Mouse (Mus musculus) thymus, postnatal 10 days (tissue): Measurements from ENCODE around the gene Yjefn3.
"Not testable (repeated sequence)": the region's sequence is repeated elsewhere in the genome, so short reads cannot be mapped to it uniquely, and the experiment has no call there.

Source experiments
- DNase-seq, 2 experiments: peaks; one replicate each; pipeline ENCODE4 v3.0.0; 2021; ENCODE audit warnings: low spot score in 2 of 2

Gene Yjefn3

DNA sequence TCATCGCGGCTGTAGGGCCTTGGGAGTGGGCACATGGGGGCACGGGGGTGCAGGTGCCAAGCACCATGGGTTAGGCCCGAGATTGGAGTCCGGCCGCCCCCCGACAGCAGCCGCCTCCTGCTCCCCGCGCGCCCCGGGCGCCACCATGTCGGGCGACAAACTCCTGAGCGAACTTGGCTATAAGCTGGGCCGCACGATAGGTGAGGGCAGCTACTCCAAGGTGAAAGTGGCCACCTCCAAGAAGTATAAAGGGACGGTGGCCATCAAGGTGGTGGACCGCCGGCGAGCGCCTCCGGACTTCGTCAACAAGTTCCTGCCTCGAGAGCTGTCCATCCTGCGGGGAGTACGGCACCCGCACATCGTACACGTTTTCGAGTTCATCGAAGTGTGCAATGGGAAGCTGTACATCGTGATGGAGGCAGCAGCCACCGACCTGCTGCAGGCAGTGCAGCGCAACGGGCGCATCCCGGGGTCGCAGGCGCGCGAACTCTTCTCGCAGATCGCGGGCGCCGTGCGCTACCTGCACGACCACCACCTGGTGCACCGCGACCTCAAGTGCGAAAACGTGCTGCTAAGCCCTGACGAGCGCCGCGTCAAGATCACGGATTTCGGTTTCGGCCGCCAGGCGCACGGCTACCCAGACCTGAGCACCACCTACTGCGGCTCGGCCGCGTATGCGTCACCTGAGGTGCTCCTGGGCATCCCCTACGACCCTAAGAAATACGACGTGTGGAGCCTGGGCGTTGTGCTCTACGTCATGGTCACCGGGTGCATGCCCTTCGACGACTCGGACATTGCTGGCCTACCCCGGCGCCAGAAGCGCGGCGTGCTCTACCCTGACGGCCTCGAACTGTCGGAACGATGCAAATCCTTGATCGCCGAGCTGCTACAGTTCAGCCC, at the start of gene Yjefn3, which contains the start of the genes Tssk6 and Ndufa13:
TSS of gene Yjefn3 (minus strand) at position 550 of the 900 bp plus-strand sequence.
TSS of gene Tssk6 (plus strand) at position 22 of the 900 bp plus-strand sequence.
TSS of gene Ndufa13 (minus strand) at position 396 of the 900 bp plus-strand sequence.
- DNase-seq = peak; percentile 48 to 51

DNA sequence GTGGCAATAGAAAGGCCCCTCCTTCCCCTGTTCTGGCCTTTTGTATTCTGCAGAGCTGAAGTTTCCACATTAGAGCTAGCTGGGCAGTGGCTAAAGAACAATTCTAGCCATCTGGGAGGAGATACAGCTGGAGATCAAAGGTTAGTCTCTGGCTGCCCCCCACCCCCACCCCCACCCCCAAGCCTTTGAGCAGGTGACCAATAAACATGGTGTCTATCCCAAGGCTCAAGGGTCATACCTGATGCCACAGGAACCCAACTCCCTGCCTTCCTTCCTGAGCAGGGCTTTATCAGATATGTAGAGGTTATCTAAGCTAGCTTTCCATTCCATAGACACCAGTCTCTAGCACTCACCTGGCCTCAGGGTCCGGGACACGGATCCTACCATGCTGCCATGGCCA, 47.8 kb upstream of the Yjefn3 start:
- DNase-seq = no peak

DNA sequence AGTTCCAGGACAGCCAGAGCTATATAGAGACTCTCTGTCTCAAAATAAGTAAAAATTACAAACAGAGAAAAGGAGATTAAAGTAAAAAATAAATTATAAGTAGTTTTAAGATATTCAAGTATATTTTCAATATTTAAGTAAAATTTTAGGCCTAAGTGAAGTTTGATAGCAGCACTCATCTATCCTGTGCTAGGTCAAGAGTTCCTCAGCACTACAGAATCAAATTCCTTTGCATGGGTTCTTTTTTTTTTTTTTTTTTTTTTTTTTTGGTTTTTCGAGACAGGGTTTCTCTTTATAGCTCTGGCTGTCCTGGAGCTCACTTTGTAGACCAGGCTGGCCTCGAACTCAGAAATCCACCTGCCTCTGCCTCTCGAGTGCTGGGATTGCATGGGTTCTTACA, 40.0 kb upstream of the Yjefn3 start:
- not testable (repeated sequence) for DNase-seq

DNA sequence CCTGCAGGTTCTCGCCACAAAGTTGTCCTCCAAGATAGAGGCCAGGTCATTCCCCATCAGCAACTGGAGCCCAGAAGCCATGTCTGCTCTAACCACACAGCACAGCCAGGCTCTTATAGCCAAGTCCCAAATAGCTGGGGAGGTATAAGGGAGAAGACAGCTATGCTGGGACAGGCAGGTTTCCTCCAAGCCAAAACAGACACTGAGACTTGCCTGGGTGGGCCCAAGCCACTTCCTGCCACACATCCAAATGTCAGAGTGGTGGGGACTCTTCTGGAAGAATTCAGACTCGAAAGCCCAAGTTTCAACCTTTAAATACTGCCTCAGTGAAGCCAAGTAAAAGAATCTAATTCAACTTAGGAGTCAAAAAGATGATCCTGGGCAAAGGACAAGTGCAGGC, 37.9 kb upstream of the Yjefn3 start:
- peak; percentile 19 to 45 for DNase-seq

DNA sequence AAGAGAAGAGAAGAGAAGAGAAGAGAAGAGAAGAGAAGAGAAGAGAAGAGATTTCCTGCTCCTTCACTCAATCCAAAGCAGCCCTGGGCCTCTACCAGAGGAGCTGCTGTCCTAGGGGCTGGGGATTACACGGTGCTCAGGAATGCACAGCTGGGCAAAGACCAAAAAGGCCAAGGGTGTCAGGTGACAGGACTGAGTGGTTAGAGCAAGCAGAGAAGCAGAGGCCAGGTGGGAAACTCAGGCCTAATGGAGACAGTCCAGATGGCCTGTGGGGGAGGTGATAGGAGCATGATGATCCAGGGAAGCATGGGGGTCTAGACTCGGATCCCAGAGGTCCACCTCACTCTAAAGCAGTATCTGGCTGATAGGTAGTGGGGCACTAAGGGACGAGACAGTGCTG, 37.1 kb upstream of the Yjefn3 start:
- DNase-seq = no peak

DNA sequence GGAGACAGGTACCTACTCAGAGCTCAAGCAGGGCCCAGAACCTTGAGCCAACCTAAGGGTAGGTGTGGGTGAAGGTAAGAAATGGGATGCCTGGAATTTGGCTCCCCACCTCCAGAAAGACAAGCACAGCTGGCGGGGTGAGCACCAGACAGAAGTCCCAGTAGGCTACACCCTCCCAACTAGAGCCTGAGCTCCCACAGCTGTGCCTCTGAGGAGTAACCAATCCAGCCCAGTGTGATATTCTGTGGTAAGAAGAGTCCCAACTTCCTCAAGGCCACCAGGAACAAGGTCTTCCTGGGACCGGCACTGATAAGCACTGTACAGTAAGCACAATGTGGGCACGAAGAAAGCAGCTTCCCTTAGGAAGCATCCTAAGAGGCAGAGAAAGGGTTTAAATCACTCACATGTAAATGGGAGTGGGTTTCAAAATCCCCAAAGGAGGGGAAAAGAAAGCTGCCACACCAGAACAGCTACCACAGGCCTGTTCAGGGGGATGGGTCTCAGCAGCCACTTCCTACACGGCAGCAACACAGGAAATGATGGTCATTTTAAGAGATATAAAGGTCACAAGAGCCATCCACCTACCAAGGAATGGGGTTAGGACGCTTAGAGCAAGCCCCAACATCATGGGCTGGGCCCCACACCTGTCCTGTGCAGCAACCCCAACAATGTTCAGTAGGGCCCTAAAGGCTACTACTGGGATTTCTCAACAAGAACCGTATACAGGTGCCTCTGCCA, 35.9 kb upstream of the Yjefn3 start:
- DNase-seq = no peak

DNA sequence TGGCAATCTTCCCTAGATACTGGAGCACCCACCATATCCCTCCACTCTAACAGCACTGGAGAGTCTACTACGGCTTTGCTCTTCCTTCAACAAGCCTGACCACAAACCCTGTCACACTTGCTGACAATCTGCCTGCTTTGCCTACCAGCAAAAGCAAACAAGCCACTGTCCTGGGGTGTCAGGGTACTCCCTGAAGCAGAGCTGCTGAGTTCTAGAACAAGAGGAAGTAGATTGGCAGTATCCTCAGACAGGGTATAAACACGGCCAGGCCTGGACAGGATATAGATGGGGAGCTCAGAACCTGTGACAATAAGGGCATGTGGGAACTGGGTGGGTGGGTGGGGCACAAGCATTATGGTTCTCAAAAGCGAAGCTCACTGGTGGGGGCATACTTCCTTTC, 35.0 kb upstream of the Yjefn3 start:
- no peak for DNase-seq

DNA sequence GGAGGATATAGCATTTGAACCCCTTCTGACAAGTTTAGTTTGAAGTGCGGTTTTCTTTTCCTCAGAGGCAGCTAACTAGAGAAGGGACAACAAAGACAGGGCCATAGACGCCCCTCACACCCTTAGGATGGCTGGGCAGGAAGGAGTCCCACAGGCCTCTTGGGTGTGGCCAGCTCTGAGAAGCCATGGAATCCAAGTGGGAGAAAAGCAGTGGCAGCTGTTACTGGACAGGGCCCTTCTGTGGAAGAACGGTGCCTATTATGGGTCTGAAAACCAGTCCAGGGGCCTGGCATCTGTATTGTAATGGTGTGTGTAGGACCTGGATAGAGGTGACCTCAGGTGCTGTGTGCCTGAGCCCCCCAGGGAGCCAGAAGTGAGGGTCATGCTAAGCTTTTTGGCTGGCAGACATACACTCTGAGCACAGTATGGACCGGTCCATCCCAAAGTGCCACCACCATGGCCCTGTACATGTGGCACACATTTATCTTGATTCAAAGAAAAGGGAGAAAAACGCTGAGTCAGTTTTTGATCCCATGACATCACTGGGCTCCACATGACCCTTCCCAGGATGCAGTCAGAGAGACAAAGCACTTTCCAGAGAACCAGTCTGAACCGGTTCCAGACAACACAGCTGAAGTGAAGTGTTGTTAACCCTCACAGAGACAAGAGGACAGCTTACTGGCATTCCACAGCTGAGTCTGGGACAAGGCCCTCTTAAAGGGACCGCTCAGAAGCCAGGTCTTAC, 33.7 kb upstream of the Yjefn3 start:
- no peak for DNase-seq

DNA sequence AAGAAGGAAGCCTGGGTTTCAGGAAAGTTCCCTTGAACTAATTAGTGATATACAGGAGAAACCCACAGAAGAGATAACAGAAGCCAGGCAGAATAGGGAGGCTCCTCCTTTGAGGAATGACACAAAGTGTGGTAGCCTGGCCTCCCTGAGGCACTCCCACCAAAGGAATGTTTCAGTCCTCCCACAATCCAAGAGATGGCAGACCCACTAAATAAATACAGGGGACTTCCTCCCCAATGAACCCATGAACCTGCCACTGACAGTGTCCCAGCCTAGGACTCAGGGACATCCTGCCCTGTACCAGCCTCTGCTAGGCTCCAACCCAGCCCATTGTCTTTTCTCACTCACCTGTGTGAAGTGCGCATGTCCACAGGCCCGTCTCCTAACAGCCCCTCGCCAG, 32.9 kb upstream of the Yjefn3 start:
- DNase-seq = no peak

DNA sequence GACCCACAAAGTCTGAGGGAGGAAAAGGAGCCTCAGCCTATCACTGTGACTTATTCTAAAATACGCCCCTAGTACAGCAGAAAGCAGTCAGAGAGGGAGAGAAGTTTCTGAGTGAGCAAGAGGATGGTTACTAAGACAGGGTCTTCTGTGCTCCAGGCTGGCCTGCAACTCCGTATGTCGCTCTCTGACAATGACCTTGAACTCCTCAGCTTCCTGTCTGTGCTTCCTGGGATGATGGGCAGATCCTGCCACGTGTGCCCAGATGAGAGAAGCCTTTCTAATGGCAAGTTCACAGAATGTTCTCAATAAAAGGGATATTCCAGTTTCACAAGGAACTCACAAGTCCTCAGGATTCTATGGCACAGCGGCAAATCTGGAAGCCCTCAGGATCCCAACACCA, 32.1 kb upstream of the Yjefn3 start:
- no peak for DNase-seq

DNA sequence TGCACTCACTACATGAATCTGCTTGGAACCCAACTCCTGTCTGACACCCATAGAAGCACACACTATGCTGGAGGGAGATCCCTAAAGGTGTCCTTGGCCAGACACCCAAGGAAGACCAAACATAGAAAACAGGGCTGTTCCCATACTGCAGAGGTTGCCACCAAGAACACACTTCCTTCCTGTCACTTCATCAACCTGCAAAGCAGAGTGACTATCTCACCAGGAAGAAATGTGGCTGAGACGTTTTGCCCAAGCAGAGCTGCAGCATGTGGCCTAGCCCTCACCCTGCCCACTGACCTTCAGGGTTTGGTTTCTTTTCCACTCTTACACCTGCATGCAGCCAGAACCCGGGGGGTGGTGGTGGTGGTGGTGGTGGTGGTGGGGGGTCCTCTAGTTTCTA, 31.3 kb upstream of the Yjefn3 start:
- no peak for DNase-seq

DNA sequence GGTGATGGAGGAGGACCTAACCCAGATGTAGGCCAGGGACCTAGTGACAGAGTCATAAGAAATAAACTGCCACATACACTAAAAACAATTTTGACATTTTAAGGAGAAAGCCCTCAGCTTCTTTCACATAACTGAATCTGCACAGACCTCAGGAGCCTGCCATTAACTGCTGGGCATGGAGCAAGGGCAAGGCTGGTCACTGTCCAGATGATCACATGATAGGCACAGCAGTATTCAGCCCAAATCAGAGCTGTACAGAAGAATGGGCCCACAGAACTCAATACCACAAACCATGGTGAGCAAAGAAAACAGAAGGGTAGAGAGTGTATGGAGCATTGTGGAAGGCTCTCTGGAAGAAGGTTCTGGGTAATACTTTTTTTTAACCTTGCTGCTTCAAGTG, 24.4 kb upstream of the Yjefn3 start:
- DNase-seq = no peak

DNA sequence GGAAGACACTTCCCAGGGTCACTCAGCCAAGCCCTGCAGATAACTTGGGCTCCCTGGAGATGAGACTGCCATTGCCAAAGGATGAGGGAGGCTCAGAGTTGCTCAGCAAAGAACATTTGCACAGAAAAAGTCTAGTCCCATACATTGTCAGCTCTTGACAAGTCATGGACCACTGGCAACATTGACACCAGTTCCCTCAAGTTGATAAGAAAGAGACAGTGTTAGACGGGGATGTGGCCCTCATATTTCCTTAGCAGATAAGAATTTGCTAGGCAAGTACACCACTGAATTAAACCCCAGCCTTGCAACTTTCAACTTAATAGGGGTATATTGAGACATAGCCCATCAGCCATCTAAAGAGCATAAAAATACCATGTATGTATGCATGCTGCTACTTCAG, 21.5 kb upstream of the Yjefn3 start:
- DNase-seq = no peak

DNA sequence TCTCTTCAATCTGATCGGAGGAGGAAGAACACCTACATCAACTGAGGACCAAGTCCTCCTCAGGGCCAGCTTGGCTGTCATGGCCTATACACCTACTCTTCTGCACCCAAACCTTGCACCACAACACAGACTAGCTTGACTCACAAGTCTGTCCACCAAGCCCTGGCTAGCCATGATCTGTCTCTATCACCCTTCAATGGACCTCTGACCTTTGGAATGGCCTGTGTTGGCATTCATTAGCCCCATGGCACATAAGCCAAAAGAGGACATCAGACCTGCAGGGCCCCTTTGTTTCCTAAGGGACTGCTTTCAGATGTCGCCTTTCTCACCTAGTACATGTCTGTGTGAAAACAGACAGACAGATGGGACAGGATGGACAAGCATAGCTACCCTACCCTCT, 18.6 kb upstream of the Yjefn3 start:
- DNase-seq = no peak

DNA sequence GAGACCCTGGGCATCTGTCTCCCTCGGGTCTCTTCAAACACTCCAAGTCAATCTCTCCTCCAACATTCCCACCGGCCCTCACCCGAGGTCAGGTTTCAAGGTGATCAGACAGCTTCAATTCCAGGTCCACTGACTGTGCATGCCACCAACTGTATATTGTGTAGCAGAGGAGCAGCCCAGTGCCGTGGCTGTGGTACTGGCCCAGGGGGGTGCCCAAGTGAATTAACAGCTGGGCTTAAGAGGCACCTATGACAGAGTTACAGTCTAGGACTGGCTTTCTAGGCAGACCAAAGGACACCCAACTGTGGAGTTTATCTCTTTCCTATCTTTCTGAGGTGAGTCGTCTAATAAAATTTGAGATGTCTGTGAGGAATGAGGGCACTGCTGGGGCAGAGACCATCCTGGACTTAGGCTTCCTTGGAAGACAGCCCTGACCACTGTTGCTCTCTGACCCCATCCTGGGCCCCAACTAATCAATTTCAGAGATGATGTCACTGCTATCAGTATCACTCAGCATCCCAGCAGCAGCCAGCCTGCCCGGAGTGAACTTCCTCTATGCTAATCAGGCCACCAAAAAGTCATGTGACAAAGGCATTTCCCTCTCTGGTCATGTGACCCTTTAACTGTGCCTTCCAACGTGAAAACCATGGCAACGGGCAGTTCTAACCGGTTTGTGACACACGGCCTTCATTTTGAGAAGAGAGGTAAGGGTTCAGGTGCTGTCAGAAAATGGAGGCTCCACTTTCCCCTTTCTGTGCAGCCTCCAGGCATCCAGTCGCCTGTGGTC, 17.6 kb upstream of the Yjefn3 start:
- DNase-seq = peak; percentile 53 to 57

DNA sequence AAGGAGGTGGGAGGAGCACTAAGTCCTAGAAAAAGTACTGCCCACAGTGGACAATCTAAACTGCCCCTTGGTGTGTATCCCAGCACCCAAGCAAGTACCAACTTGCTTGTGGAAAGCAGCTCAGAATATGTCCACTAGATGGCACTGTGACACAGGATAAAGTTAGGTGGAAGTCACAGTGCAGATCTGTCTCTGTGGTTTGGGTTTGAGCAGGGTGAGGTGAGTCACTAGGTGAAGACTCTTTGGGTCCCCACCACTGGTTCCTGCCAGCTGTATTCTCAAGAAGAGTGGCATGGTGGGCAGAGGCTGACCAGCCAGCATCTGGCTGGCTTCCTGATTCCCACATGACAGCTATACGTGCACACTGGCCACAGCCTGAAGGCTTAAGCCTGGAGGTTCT, 16.5 kb upstream of the Yjefn3 start:
- peak; percentile 64 to 89 for DNase-seq

DNA sequence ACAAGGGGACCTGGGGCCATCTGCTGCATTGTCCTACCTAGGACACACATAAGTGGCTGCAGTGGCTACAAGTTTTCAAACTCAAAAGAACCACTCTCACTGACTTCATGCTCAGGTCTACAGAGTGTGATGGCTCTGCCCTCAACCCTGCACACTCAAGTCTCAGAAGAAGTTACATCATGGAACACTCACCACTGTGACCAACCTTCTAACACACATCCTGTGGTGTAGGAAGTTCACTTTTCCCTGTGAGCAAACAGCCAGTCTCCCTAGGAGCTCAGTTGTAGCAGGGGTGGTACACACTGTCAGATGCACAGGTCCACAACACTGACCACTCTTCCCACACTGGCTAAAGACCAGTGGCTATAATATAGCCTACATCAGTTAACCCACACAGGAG, 16.0 kb upstream of the Yjefn3 start:
- no peak for DNase-seq

DNA sequence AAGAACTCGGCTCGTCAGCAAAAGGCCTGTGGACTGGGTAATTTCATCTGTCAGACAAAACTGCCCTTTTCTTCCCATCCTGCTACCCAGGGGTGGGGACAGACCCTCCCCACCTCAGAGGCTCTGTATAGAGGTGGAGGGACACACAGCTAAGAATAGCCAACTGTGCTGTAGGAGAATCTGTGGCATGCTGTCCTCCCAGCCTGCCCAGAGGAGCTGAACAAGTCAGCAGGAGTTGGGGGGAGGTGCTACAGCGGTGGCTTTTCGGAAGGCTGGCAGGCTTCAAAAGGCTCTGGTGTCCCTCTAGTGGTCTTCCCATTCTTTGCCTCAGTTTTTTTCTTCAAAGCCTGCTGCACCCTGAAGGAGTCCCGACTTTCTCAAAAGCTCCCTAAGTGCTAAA, 13.2 kb upstream of the Yjefn3 start:
- DNase-seq = no peak

DNA sequence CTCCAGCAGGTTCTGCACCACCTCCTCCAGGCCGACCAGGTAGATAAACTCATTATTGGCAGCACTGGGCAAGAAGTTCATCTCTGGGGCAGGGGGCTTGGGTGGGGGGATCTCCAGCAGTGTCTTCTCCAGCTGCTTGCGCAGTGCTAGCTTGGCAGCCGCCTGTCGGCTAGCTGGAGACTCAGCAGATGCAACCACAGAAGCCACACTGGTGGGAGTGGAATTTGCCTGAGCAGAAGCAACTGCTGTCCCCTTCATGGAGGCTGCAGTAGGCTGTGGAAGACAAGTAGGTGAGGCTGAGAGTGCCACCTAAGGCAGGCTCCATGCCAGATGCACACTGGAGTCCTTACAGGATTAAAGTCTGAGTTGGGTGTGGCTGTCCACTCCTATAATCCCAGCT, 12.0 kb upstream of the Yjefn3 start:
- no peak for DNase-seq

DNA sequence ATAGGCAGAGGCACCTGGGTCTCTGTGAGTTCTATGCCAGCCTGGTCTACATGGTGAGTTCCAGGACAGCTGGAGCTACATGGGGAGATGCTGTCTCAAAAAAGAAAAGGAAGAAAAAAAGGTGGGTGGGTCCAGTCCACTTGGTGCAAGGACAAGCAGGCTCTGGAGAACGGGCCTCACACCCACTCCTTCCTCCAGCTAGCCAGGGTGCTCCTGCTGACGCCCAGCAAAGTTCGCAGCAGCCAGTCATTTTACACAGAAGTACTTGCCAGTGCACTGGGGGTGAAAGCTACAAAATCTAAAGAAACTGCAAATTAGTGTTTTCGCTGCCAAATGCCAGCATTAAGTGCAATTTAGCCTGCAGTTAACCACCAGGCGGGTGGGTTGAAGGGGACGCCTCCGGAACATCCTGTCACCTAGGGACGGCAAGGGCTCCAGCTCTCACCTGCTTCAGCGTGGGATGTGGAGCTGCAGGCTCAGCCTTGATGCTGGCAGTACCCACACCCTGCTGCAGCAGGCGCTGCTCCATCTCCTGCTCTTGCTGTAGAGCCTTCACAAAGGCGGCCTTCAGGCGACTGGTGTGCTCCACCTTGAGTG, 10.1 kb upstream of the Yjefn3 start:
- no peak for DNase-seq

DNA sequence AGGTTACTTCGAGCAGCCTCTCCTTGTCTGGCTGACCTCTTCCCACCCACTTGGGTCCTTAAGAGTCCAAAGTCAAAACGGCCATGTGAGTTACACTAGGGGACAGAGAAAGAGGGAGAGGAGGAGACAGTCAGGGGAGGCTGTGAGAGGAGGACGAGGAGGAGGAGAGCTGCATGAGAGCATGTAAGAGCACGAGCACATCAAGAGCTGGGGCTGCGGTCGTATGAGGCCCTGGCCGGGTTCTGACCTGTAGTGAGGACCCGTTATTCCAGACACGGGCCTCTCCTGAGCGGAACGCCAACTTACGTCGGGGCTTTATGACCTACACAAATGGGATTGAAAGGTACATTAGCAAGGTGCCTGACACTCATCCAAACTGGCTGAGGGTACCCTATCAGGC, 9.4 kb upstream of the Yjefn3 start:
- no peak for DNase-seq
